ENCODE assay signal across 8 mouse cellular contexts in genomic region chr10:120694472-120694871, GRCm38 (mm10).
A peak's percentile ranks its signal among the peaks of the same experiment; 100 is the strongest.
DNase-seq lines count a peak whose midpoint lies in the region; ATAC-seq and TF ChIP-seq lines count a peak whose summit lies in the region.

No protein-coding gene starts in this region.

- H3K4me1 ChIP-seq in heart, embryonic 11.5 days (ENCODE audit: control insufficient read depth, insufficient read depth, low read length): peaks cover 34% of the 10 kb centered on the region
- H3K4me1 ChIP-seq in ES-E14 (ENCODE audit: control insufficient read depth in 2 of 2, insufficient read depth in 2 of 2, low read length in 2 of 2, poor library complexity in 1 of 2): peaks cover 0 to 4% of the 10 kb centered on the region in 2 experiments; a peak in 2 of 4 replicates
- H3K4me1 ChIP-seq in liver, embryonic 15.5 days (replicated peaks): peaks cover 24% of the 10 kb centered on the region

- H3K4me2 ChIP-seq in heart, embryonic 11.5 days: peak overlapping the region; percentile 54
- peak overlapping the region; percentile 35 for H3K4me2 ChIP-seq in liver, embryonic 15.5 days

- no peak for DNase-seq in heart, adult 8-10 months (ENCODE audit: low spot score)
- no peak for DNase-seq in ES-E14 (ENCODE audit: low read depth, low spot score)
- DNase-seq in cerebellum, adult 11 months: no peak
- no peak for DNase-seq in urinary bladder, postnatal 10 days (ENCODE audit: low spot score)
- no peak for DNase-seq in urinary bladder, postnatal 4 days (ENCODE audit: low spot score in 2 of 2)

- H3K4me3 ChIP-seq in heart, embryonic 11.5 days (ENCODE audit: low read depth, low read length): peak overlapping the region; percentile 12; the same call in 1 of the 2 replicates
- no peak overlapping the region for H3K4me3 ChIP-seq in ES-E14 (ENCODE audit: insufficient read depth in 1 of 2, low read depth in 1 of 2, low read length in 2 of 2, poor library complexity in 1 of 2, severe bottlenecking in 1 of 2)
- 0 out of 2 replicates have a peak overlapping the region, but pooled peaks have one; percentile 17 for H3K4me3 ChIP-seq in liver, embryonic 15.5 days (replicated peaks)

- H3K9ac ChIP-seq in heart, embryonic 11.5 days (ENCODE audit: low read depth, low read length): 0 out of 2 replicates have a peak overlapping the region, but pooled peaks have one; percentile 43
- H3K9ac ChIP-seq in ES-E14 (ENCODE audit: insufficient read depth, low read depth, low read length, poor library complexity, severe bottlenecking): no peak overlapping the region
- no peak overlapping the region for H3K9ac ChIP-seq in liver, embryonic 15.5 days

- in situ Hi-C loops in ES-E14 (cut with MboI; ENCODE audit: low sequenced_read_pairs in 2 of 2, unreplicated experiment in 2 of 2): no loop called here

- ATAC-seq in heart, embryonic 11.5 days (replicated peaks; ENCODE audit: insufficient number of reproducible peaks, low FRiP score, low TSS enrichment): no peak
- peak; percentile 61 for ATAC-seq in granulocyte monocyte progenitor cell, adult 5-6 weeks (replicated peaks; ENCODE audit: poor library complexity, severe bottlenecking)
- ATAC-seq in liver, embryonic 15.5 days (ENCODE audit: insufficient read depth): no peak

- H3K9me3 ChIP-seq in heart, embryonic 11.5 days (replicated peaks; ENCODE audit: control insufficient read depth, low read length): no peaks in the 10 kb centered on the region
- no peaks in the 10 kb centered on the region for H3K9me3 ChIP-seq in ES-E14 (ENCODE audit: control insufficient read depth, insufficient read depth, low read depth, low read length)
- no peaks in the 10 kb centered on the region for H3K9me3 ChIP-seq in liver, embryonic 15.5 days (replicated peaks)

- H3K36me3 ChIP-seq in heart, embryonic 11.5 days (ENCODE audit: control insufficient read depth, insufficient read depth, low read length): no peaks in the 10 kb centered on the region
- H3K36me3 ChIP-seq in ES-E14 (ENCODE audit: control insufficient read depth, insufficient read depth, low read length, poor library complexity, severe bottlenecking): no peaks in the 10 kb centered on the region
- no peaks in the 10 kb centered on the region for H3K36me3 ChIP-seq in liver, embryonic 15.5 days (replicated peaks)

- H3K27ac ChIP-seq in heart, embryonic 11.5 days (ENCODE audit: low read depth, low read length): no peak overlapping the region
- no peak overlapping the region for H3K27ac ChIP-seq in ES-E14 (ENCODE audit: insufficient read depth, low read depth, low read length, poor library complexity, severe bottlenecking)
- H3K27ac ChIP-seq in liver, embryonic 15.5 days (replicated peaks): no peak overlapping the region; the same call in 1 of the 2 replicates

- 11% methylated on average over 18 of the region's 18 CpGs for WGBS in heart, embryonic 11.5 days (ENCODE audit: insufficient replicate concordance)
- WGBS in liver, embryonic 15.5 days (ENCODE audit: insufficient replicate concordance): 14% methylated on average over 18 of the region's 18 CpGs

- H3K27me3 ChIP-seq in heart, embryonic 11.5 days (ENCODE audit: control insufficient read depth, insufficient read depth, low read length): no peaks in the 10 kb centered on the region
- peaks cover 4% of the 10 kb centered on the region; the same call in 1 of the 2 replicates for H3K27me3 ChIP-seq in liver, embryonic 15.5 days

TF ChIP-seq in ES-E14, 5 proteins besides CTCF, POLR2A, EP300 and RAD21:
- TF ChIP-seq ZC3H11A (IDR thresholded peaks at IDR 0.05; ENCODE audit: borderline replicate concordance, low read depth, low read length): no peak
- 0 out of 2 replicates have a peak, but pooled peaks have one; percentile 13 for TF ChIP-seq CHD2 (IDR thresholded peaks at IDR 0.05; ENCODE audit: low read depth, low read length)
- TF ChIP-seq MAFK (IDR thresholded peaks at IDR 0.05; ENCODE audit: insufficient read depth, low read depth, low read length): no peak

Comparison
In these comparisons a context has a peak if more than half of its experiments do, and no peak if none do; other contexts are left out.
1. H3K4me3 ChIP-seq: peak in heart, embryonic 11.5 days (single experiment) and liver, embryonic 15.5 days (single experiment); none in ES-E14 (0 of 2).